In the genomic region with DNA sequence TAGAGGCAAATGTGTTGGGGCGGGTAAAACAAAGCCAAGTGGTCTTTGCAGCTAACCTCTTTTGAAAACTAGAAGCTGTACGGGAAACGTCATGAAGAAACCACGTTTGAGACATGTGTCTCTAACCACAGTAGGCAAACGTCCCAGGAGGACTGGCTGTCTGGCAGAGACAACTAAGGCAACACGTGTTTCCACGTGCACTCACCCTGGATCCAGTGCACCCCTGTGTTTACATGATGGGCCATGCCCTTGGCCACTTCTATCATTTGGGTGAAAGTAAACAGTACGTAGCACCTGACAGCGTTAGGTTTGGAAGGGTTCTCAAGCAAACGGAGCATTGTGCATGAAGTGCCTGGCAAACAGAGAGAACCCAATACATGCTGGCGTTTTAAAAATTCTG, we compare ENCODE assay signal across 14 mouse cellular contexts. TPM values are rescaled to one million over a fixed set of nuclear protein-coding genes. Genes with fewer than 3 reads are reported as not detected.
DNase-seq lines count a peak whose midpoint lies in the region; ATAC-seq and TF ChIP-seq lines count a peak whose summit lies in the region.
"Had no signal": no experiment of that assay in that cellular context is flagged by ENCODE, and none has a peak within 500 bp of the region (broad histone marks: within the 10 kb centered on the region; RNA-seq: fewer than 3 reads in every experiment).

No protein-coding gene starts in this region.

- WGBS in embryonic facial prominence, embryonic 13.5 days: 52% methylated on average over 11 of the region's 11 CpGs
- 76% methylated on average over 11 of the region's 11 CpGs for WGBS in embryonic facial prominence, embryonic 10.5 days
- WGBS in lung, embryonic 14.5 days: 23% methylated on average over 11 of the region's 11 CpGs

- peaks cover 8% of the 10 kb centered on the region for H3K4me1 ChIP-seq in embryonic facial prominence, embryonic 13.5 days
- peaks cover 30% of the 10 kb centered on the region for H3K4me1 ChIP-seq in embryonic facial prominence, embryonic 10.5 days
- 0 out of 2 replicates have a peak, but pooled peaks cover 1% of the 10 kb centered on the region for H3K4me1 ChIP-seq in lung, embryonic 14.5 days (ENCODE audit: insufficient read depth)

- H3K36me3 ChIP-seq in embryonic facial prominence, embryonic 13.5 days: no peaks in the 10 kb centered on the region
- no peaks in the 10 kb centered on the region for H3K36me3 ChIP-seq in embryonic facial prominence, embryonic 10.5 days (replicated peaks)
- no peaks in the 10 kb centered on the region for H3K36me3 ChIP-seq in lung, embryonic 14.5 days (ENCODE audit: insufficient read depth)
- H3K36me3 ChIP-seq: heart, embryonic 10.5 days had no signal

- H3K4me3 ChIP-seq in embryonic facial prominence, embryonic 13.5 days: no peak overlapping the region
- H3K4me3 ChIP-seq in embryonic facial prominence, embryonic 10.5 days: no peak overlapping the region
- no peak overlapping the region for H3K4me3 ChIP-seq in lung, embryonic 14.5 days (ENCODE audit: low read depth, low read length)
- H3K4me3 ChIP-seq: heart, embryonic 10.5 days had no signal

- H3K4me2 ChIP-seq in embryonic facial prominence, embryonic 13.5 days: no peak overlapping the region
- H3K4me2 ChIP-seq in lung, embryonic 14.5 days: no peak overlapping the region
- H3K4me2 ChIP-seq: hindbrain, embryonic 14.5 days had no signal

- peak overlapping the region; percentile 48; the same call in 1 of the 2 replicates for H3K27ac ChIP-seq in embryonic facial prominence, embryonic 13.5 days
- H3K27ac ChIP-seq in embryonic facial prominence, embryonic 10.5 days (replicated peaks): no peak overlapping the region
- H3K27ac ChIP-seq in lung, embryonic 14.5 days (ENCODE audit: low read depth): no peak overlapping the region
- H3K27ac ChIP-seq: heart, embryonic 10.5 days; hindbrain, embryonic 14.5 days had no signal

- H3K9me3 ChIP-seq in embryonic facial prominence, embryonic 13.5 days: no peaks in the 10 kb centered on the region
- no peaks in the 10 kb centered on the region for H3K9me3 ChIP-seq in embryonic facial prominence, embryonic 10.5 days
- H3K9me3 ChIP-seq in lung, embryonic 14.5 days (ENCODE audit: low read depth, low read length): no peaks in the 10 kb centered on the region
- H3K9me3 ChIP-seq: heart, embryonic 10.5 days had no signal

- no peak for TF ChIP-seq CTCF in lung, embryonic 14.5 days (IDR thresholded peaks at IDR 0.05; ENCODE audit: low read depth)

- no peak for DNase-seq in embryonic facial prominence, embryonic 10.5 days (ENCODE audit: low spot score)
- peak; percentile 17 for DNase-seq in lung, embryonic 14.5 days
- DNase-seq in lung, postnatal 14 days: no peak
- DNase-seq in thymus, postnatal 4 days: peak; percentile 55
- DNase-seq in frontal cortex, postnatal 14 days (ENCODE audit: low spot score in 2 of 2): no peak
- no peak for DNase-seq in left cerebral cortex, adult 8-10 months (ENCODE audit: low spot score in 2 of 2)
- DNase-seq: cerebellum, postnatal 14 days; kidney, adult 8-10 months; spleen, adult 18-20 months had no signal

- H3K27me3 ChIP-seq in embryonic facial prominence, embryonic 13.5 days: no peaks in the 10 kb centered on the region; the same call in 1 of the 2 replicates
- H3K27me3 ChIP-seq in embryonic facial prominence, embryonic 10.5 days (replicated peaks; ENCODE audit: low read depth, poor library complexity, severe bottlenecking): peaks cover 10% of the 10 kb centered on the region
- H3K27me3 ChIP-seq in lung, embryonic 14.5 days (ENCODE audit: insufficient read depth, low read length): no peaks in the 10 kb centered on the region

- no peak for ATAC-seq in embryonic facial prominence, embryonic 13.5 days (ENCODE audit: insufficient number of reproducible peaks, insufficient read depth, low FRiP score, low TSS enrichment, low read depth)
- no peak; the same call in 1 of the 2 replicates for ATAC-seq in lung, embryonic 14.5 days (ENCODE audit: insufficient read depth)
- ATAC-seq in megakaryocyte progenitor cell, adult 5-6 weeks (replicated peaks; ENCODE audit: poor library complexity): peak; percentile 3; the same call in 1 of the 2 replicates

- no peak overlapping the region for H3K9ac ChIP-seq in embryonic facial prominence, embryonic 13.5 days
- H3K9ac ChIP-seq in lung, embryonic 14.5 days: no peak overlapping the region
- H3K9ac ChIP-seq: hindbrain, embryonic 14.5 days had no signal

RNA-seq across cellular contexts. Expression of a gene that starts 2.9 kb away (rescaled TPM):
- 8.9 and 10.6 TPM in 2 replicates for polyA plus RNA-seq in embryonic facial prominence, embryonic 13.5 days (2015; fragmentation: Nextera tagmentation; extraction: Ambion mirVana)
- polyA plus RNA-seq in embryonic facial prominence, embryonic 10.5 days (2016; fragmentation: Nextera tagmentation; extraction: Ambion mirVana): 4.0 and 5.3 TPM in 2 replicates
- polyA plus RNA-seq in lung, embryonic 14.5 days (2014; fragmentation: Nextera tagmentation; extraction: Ambion mirVana): 8.7 and 9.5 TPM in 2 replicates
- total RNA-seq in megakaryocyte progenitor cell, adult 5-6 weeks (2015): 3.4 and 4.7 TPM in 2 replicates
- total RNA-seq in megakaryocyte progenitor cell, adult 5-6 weeks (2017): 3.2 and 5.2 TPM in 2 replicates
- total RNA-seq in left cerebral cortex, adult 8-10 months (2022): 10 to 100 TPM in 1 of 4 experiments, 1 to 10 TPM in 3; 6.0 to 11.4 (median 7.0) TPM
- total RNA-seq: monocyte, adult 5-6 weeks had no signal

Comparison
In these comparisons a context has a peak if more than half of its experiments do, and no peak if none do; other contexts are left out.
1. DNase-seq: peak in lung, embryonic 14.5 days (single experiment) and thymus, postnatal 4 days (single experiment); none in embryonic facial prominence, embryonic 10.5 days (single experiment), lung, postnatal 14 days (single experiment), frontal cortex, postnatal 14 days (0 of 2) and left cerebral cortex, adult 8-10 months (0 of 2).